Mouse (Mus musculus) liver, embryonic 13.5 days (tissue): ENCODE results near the gene Tacc2. TPM values are rescaled to one million over a fixed set of nuclear protein-coding genes. Genes with fewer than 3 reads are reported as not detected.
A peak's percentile ranks its signal among the peaks of the same experiment; 100 is the strongest.

Source experiments
- ATAC-seq: fragments of 200-750 bp; cut with Nextera tagmentation; 2 replicates; pipeline ENCODE4 v1.8.0; 2017; ENCODE audit warnings: low read depth, mild to moderate bottlenecking, moderate number of reproducible peaks, moderate library complexity
- DNase-seq: peaks from one replicate; pipeline ENCODE4 v3.0.0; 2022
- H3K27ac ChIP-seq: fragments of 300-500 bp; sonication (generic); 2 replicates; pipeline ENCODE4 v1.5.1; 2015; ENCODE audit warnings: moderate library complexity, mild to moderate bottlenecking, inconsistent platforms
- H3K27me3 ChIP-seq: fragments of 300-500 bp; sonication (generic); 2 replicates; pipeline ENCODE4 v1.6.1; 2015; ENCODE audit warnings: mild to moderate bottlenecking, inconsistent platforms
- H3K36me3 ChIP-seq: fragments of 300-500 bp; sonication (generic); 2 replicates; pipeline ENCODE4 v1.6.1; 2015; ENCODE audit warnings: mild to moderate bottlenecking, inconsistent platforms
- H3K4me1 ChIP-seq: fragments of 300-500 bp; sonication (generic); replicated peaks from 2 replicates; pipeline ENCODE4 v1.6.1; 2015; ENCODE audit warnings: inconsistent platforms
- H3K4me2 ChIP-seq: fragments of 300-500 bp; sonication (generic); 2 replicates; pipeline ENCODE4 v1.6.1; 2015; ENCODE audit warnings: inconsistent platforms, mild to moderate bottlenecking, moderate library complexity
- H3K4me3 ChIP-seq: fragments of 300-500 bp; sonication (generic); replicated peaks from 2 replicates; pipeline ENCODE4 v1.5.1; 2015; ENCODE audit warnings: mild to moderate bottlenecking, inconsistent platforms
- H3K9ac ChIP-seq: fragments of 300-500 bp; sonication (generic); 2 replicates; pipeline ENCODE4 v1.6.1; 2015; ENCODE audit warnings: mild to moderate bottlenecking, inconsistent platforms
- H3K9me3 ChIP-seq: fragments of 300-500 bp; sonication (generic); replicated peaks from 2 replicates; pipeline ENCODE4 v1.6.1; 2016; ENCODE audit warnings: inconsistent platforms
- WGBS: fragments of 180-500 bp; shearing (Covaris S2); methylation state at CpG from one replicate; pipeline ENCODE4 v1.1.7; 2015; ENCODE audit not compliant: insufficient replicate concordance; 5-methylcytosine and 5-hydroxymethylcytosine counted together
- polyA plus RNA-seq: library from polyadenylated mRNA; unstranded; fragments of >200 nt; fragmentation: Nextera tagmentation; extraction: Ambion mirVana; gene quantifications from 2 replicates; pipeline ENCODE4 v1.2.1, GENCODE M21; 2015

Gene Tacc2
- polyA plus RNA-seq, 1 experiment from 2014 or later = 2.3 TPM

DNA sequence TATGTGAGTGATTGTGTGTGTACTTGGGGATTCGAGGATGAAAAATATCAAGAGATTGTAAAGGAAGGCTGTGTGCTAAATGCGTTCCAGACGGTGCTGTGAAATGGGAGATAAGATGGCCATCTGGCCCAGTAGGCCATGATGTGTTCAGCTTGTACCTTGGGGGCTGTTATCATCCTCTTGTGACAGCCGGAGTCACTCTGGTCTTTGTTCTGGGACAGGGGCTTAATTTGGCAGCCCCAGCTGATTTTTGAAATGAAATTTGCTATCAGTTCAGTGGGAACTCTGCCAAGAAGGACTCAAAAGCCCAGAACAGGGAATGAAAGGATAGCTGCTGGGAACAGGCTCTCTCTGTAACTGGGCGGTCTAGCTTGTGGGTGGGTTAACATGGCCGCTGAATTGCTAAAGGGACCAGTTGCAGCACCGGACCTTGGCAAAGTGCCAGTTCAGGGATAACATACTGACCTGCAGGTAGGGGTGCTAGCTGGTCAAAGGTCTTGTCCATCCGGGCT lies 92.2 kb downstream of the Tacc2 start:
- Histone ChIP-seq H3K27me3 (no peaks in the 10 kb centered on the region), H3K4me3 (no peak overlapping the region), H3K4me1 (peaks cover 25% of the 10 kb centered on the region), H3K36me3 (0 out of 2 replicates have a peak, but pooled peaks cover 3% of the 10 kb centered on the region), H3K9ac (no peak overlapping the region; the same call in 1 of the 2 replicates), H3K4me2 (no peak overlapping the region), H3K9me3 (no peaks in the 10 kb centered on the region), H3K27ac (peak overlapping the region; percentile 55)
- ATAC-seq (peak; percentile 39; the same call in 1 of the 2 replicates), DNase-seq (no peak)
- WGBS = 40% methylated on average over 8 of the region's 8 CpGs

DNA sequence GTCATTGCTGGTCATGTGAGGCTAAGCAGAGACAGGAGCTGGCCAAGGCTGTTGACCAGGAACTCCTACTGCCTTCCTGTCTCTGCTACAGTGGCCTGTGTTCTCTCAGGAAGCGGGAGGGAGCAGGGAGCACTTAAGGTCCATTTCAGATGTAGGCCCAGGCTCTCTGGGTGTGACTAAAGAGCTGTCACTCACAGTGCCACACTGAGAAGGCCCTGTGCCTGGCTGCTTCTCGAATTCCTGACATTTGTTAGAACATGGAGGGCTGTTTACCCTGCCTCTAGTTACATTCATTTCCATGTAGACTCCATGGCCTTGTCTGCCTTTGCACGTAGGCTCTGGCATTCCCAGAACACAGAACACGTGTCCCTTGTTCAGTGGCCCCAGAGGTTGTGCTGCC lies 93.1 kb downstream of the Tacc2 start:
- no peak overlapping the region for H3K4me3 ChIP-seq
- H3K9ac ChIP-seq = no peak overlapping the region
- H3K27ac ChIP-seq = no peak overlapping the region
- DNase-seq (no peak), ATAC-seq (no peak)
- H3K4me1 ChIP-seq = peaks cover 25% of the 10 kb centered on the region
- H3K9me3 ChIP-seq = no peaks in the 10 kb centered on the region
- no peak overlapping the region for H3K4me2 ChIP-seq
- no peaks in the 10 kb centered on the region for H3K27me3 ChIP-seq
- H3K36me3 ChIP-seq = no peaks in the 10 kb centered on the region
- 52% methylated on average over 4 of the region's 4 CpGs for WGBS

DNA sequence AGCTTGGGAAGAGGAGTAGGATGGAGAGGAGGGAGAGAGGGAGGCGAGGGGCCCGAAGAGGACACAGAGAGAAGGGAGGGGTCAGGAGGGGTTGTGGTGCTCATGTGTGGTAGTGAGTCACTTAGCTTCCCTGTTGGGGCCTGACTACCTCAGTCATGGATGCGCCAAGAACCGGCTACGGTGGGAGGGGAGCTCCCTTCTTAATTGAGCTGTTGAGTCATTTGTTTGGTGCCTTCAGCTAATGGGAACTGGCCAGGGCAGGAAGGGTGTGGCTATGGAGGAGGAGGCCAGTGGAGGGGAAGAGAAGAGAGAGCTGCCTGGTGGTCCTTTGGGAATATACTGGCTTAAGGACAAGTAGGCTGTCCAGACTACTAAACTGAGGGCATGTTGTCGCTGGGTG lies 94.1 kb downstream of the Tacc2 start:
- Histone ChIP-seq H3K27me3 (no peaks in the 10 kb centered on the region), H3K9me3 (no peaks in the 10 kb centered on the region), H3K9ac (no peak overlapping the region), H3K4me1 (peaks cover 25% of the 10 kb centered on the region), H3K4me3 (no peak overlapping the region), H3K27ac (no peak overlapping the region), H3K36me3 (no peaks in the 10 kb centered on the region), H3K4me2 (no peak overlapping the region)
- DNase-seq = no peak
- 0 out of 2 replicates have a peak, but pooled peaks have one; percentile 11 for ATAC-seq
- 66% methylated on average over 6 of the region's 6 CpGs for WGBS

DNA sequence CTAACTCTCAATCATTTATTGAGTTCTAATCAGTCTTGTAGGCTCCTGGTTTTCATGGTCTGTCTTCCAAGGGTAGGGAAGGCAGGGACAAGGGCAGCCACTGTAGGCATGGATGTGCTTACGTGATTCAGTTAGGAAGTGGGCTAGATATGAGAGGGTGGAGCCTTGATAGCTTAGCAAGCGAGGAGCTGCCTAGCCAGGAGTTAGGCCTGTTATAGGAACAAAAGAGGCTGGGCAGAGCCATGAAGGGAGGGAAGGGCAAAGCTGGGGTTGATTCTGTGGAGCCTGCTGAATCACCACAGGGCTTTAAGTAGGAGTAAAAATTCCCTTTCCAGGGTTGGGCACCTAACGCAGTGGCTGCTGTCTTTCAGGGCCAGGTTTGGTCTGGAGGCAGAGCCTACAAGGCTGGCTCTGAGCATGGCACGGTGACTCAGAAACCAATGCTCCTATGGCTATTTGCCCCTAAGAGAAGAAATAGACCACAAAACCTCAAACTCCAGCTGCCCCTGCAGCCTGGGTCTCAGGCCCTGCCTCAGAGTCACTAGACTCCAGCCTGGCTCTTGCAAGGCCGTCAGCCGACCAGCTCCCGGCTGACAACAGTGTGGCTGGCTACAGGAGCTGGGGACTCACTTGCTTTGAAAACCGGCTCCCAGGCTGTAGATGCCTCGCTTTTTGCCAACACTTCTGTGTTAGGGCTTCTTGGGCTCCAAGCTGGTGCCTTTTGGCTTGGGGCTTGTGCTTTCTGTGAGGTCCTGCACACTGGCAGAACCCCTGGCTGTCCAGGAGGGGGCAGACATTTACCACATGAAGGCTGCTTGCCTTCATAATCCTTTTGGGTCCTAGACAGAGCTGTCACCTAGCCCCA lies 96.2 kb downstream of the Tacc2 start:
- H3K4me3 ChIP-seq = no peak overlapping the region
- H3K27me3 ChIP-seq = no peaks in the 10 kb centered on the region
- H3K4me1 ChIP-seq = peaks cover 22% of the 10 kb centered on the region
- 46% methylated on average over 9 of the region's 9 CpGs for WGBS
- H3K4me2 ChIP-seq = no peak overlapping the region
- H3K9ac ChIP-seq = no peak overlapping the region
- H3K27ac ChIP-seq = no peak overlapping the region
- no peaks in the 10 kb centered on the region for H3K36me3 ChIP-seq
- no peak for DNase-seq
- no peaks in the 10 kb centered on the region for H3K9me3 ChIP-seq
- ATAC-seq = no peak

DNA sequence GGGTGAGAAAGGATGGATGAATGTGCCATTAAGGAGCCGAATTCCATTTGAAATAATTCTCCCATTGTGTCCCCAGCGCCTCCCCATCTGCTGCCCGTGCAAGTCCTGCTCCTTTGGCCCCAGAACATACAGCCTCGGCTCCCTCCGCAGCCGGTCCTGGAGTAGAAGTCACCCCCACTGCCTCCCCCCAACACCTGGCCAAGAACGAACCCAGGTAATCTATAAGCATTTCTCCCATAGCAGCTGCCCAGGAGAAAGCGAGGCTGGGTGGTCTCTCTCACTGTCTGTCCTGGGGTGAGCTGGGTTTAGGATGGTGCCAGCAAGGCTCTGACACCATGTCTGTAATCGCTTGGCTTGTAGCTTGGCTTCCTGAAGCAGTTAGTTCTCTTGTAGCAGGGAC lies 97.3 kb downstream of the Tacc2 start:
- H3K27me3 ChIP-seq = no peaks in the 10 kb centered on the region
- H3K27ac ChIP-seq = no peak overlapping the region
- WGBS = 73% methylated on average over 9 of the region's 9 CpGs
- peaks cover 10% of the 10 kb centered on the region for H3K4me1 ChIP-seq
- H3K9ac ChIP-seq = no peak overlapping the region
- H3K9me3 ChIP-seq = no peaks in the 10 kb centered on the region
- H3K4me3 ChIP-seq = no peak overlapping the region
- H3K4me2 ChIP-seq = no peak overlapping the region
- H3K36me3 ChIP-seq = no peaks in the 10 kb centered on the region
- ATAC-seq (no peak), DNase-seq (no peak)

DNA sequence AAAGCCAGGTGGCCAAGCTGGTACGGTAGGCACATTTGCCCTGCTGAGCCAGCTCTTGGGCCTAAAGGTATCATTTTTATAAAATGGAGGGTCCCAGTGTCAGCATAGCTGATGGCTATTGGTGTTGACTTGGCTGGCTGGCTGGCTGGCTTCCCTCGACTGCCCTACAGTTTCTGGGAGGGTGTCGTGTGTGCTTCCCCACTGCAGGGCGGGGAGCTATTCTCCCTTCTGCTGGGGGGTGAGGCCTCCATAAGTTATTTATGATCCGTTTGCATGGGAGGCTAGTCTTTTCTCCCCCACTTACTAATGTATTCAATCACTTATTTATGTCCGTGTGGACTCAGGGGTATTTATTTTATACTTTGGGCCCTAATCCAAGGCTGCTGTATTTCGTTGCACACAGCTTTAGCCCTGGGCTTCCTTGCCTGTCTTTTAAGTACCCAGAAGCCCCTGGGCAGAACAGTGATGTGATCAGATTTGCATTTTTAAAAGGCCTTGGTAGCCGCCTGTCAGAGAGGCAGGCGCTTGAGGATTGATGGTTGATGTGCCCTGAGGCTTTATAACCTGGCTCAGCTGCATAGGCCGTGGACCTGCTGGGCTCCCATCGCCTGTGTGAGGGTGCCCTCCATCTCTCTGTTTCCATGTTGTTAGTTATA lies 99.8 kb downstream of the Tacc2 start:
- 76% methylated on average over 11 of the region's 11 CpGs for WGBS
- DNase-seq (no peak), ATAC-seq (no peak)
- Histone ChIP-seq H3K4me2 (no peak overlapping the region), H3K27me3 (no peaks in the 10 kb centered on the region), H3K27ac (no peak overlapping the region), H3K36me3 (no peaks in the 10 kb centered on the region), H3K9ac (no peak overlapping the region), H3K9me3 (no peaks in the 10 kb centered on the region), H3K4me3 (no peak overlapping the region), H3K4me1 (no peaks in the 10 kb centered on the region; the same call in 1 of the 2 replicates)

DNA sequence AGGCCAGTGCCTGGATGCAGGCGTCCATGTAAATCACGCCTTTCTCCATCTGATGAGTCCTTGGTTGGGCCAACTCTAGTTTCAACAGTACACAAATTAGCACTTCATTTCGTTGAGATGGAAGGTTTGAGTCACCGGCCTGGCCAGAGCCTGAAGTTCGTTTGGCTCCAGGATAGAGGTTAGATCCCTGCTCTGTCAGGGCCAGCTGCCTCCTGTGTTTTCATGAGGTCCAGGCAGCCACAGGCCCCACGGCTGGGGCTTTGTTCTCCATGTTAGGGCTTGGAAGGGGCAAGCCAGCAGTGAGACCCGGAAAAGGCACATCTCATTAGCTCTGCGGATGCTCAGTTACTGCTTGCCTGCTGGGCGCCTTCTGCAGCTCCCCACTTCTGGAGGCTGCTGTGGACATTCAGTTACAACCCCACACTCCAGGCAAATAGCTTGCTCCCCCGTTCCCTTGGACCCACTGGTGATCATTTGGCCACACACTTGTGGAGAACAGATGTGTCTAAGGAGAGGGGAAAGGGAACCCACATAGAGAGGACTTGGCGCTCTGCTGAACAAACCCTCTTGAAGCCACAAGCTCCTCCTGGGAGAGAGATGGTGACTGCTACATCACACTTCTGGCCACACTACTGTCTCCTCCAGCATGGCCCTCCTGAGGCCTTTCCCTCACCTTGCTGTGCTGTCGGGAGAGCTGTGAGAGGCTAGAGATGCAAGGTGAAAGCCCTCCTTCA lies 100.5 kb downstream of the Tacc2 start:
- no peak overlapping the region for H3K9ac ChIP-seq
- ATAC-seq (no peak), DNase-seq (no peak)
- H3K36me3 ChIP-seq = no peaks in the 10 kb centered on the region
- H3K27ac ChIP-seq = no peak overlapping the region
- no peaks in the 10 kb centered on the region for H3K27me3 ChIP-seq
- H3K4me1 ChIP-seq = no peaks in the 10 kb centered on the region; the same call in 1 of the 2 replicates
- no peak overlapping the region for H3K4me2 ChIP-seq
- 76% methylated on average over 12 of the region's 12 CpGs for WGBS
- H3K4me3 ChIP-seq = no peak overlapping the region
- no peaks in the 10 kb centered on the region for H3K9me3 ChIP-seq

DNA sequence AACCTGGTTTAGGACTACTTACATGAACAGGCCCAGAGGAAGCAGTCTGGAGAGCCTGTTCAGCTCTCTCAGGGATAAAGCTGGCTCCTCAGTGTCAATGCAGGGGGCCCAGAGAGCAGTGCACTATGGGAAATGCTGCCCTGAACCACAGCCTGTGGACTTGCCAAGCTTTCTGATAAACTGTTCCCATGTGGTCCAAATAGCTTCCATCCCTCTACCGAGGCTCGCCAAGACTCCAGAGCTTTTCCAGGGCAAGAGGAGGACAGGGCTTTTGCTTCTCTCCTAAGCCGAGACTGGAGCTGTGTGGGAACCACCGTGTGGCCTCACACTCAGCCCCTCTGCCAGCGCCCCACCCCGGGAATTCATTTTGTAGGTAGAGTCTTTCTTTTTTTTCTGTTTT lies 101.2 kb downstream of the Tacc2 start:
- no peak overlapping the region for H3K4me2 ChIP-seq
- no peak overlapping the region for H3K27ac ChIP-seq
- WGBS = 79% methylated on average over 6 of the region's 6 CpGs
- no peaks in the 10 kb centered on the region for H3K27me3 ChIP-seq
- H3K9me3 ChIP-seq = no peaks in the 10 kb centered on the region
- ATAC-seq = no peak
- no peaks in the 10 kb centered on the region for H3K36me3 ChIP-seq
- H3K9ac ChIP-seq = no peak overlapping the region
- H3K4me3 ChIP-seq = no peak overlapping the region
- H3K4me1 ChIP-seq = no peaks in the 10 kb centered on the region; the same call in 1 of the 2 replicates
- no peak for DNase-seq

DNA sequence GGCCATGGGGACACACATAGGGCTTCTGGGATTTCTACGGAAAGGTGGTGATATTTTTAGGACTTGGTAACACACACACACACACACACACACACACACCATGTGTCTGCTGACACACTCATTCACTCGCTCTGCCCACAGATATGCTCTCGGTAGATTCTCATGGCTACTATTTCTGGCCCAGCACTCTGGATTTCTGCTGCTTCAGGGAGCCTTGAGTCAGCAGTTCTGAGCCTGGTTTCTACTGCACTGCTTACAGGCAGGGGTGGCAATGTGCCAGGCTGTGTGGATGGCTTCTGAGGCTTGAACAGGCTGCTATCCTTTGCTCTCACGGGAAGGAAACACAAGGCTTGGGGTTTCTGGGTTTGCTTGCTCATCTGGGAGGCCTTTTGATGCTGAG lies 104.6 kb downstream of the Tacc2 start:
- no peak overlapping the region for H3K27ac ChIP-seq
- ATAC-seq (no peak), DNase-seq (no peak)
- no peak overlapping the region for H3K9ac ChIP-seq
- WGBS = 60% methylated on average over 4 of the region's 4 CpGs
- no peaks in the 10 kb centered on the region for H3K36me3 ChIP-seq
- H3K4me3 ChIP-seq = no peak overlapping the region
- no peaks in the 10 kb centered on the region for H3K9me3 ChIP-seq
- no peaks in the 10 kb centered on the region for H3K4me1 ChIP-seq
- no peak overlapping the region for H3K4me2 ChIP-seq
- no peaks in the 10 kb centered on the region for H3K27me3 ChIP-seq

DNA sequence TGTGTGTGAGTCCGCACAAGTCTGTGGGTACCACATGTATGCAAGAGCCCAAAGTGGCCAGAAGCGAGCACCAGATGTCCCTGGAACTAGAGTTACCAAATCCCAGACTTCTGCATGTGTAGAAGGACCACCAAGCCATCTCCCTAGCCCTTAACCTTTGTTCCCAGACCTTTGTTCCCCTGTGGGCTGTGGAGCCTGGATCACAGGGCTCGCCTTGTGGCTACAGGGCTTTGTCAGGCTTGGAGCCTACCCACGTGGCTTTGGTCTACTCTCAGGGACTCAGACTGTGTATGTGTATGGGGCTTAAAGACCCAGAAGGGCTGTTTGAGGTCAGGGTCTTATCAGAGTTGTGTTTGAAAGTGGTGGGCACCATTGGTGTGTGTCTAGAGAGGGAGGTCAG lies 111.4 kb downstream of the Tacc2 start:
- DNase-seq (no peak), ATAC-seq (no peak)
- Histone ChIP-seq H3K4me1 (peaks cover 19% of the 10 kb centered on the region), H3K9me3 (no peaks in the 10 kb centered on the region), H3K9ac (no peak overlapping the region), H3K4me2 (no peak overlapping the region), H3K27me3 (peaks cover 20% of the 10 kb centered on the region), H3K27ac (no peak overlapping the region), H3K36me3 (no peaks in the 10 kb centered on the region), H3K4me3 (no peak overlapping the region)
- WGBS = 53% methylated on average over 4 of the region's 4 CpGs

DNA sequence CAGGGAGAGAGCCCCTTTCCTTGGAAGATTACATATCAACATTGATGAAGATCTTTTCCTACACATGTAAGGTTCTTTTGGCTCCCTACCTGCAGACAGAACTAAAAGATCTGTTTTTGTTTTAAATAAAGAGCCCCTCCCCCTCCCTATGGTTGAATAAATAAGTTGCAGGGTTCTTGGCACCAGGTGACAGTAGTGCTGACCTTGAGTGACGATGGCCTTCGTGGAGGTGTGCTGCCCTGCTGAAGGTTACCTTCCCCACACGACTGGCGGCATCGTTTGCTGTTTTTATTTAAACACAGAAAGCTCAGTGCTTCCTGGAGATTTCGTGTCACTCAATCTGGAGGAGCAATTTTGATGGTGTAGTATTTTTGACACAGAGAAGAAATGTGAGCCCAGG lies 113.6 kb downstream of the Tacc2 start:
- Histone ChIP-seq H3K9ac (no peak overlapping the region), H3K9me3 (no peaks in the 10 kb centered on the region), H3K36me3 (no peaks in the 10 kb centered on the region), H3K4me2 (no peak overlapping the region), H3K27ac (no peak overlapping the region), H3K27me3 (peaks cover 20% of the 10 kb centered on the region), H3K4me1 (peaks cover 34% of the 10 kb centered on the region), H3K4me3 (no peak overlapping the region)
- ATAC-seq = no peak
- no peak for DNase-seq
- WGBS = 68% methylated on average over 6 of the region's 6 CpGs
